Mouse (Mus musculus) olfactory bulb, adult 2 months (tissue): ENCODE measurements around the gene Gm10719. TPM values are rescaled to one million over a fixed set of nuclear protein-coding genes. Genes with fewer than 3 reads are reported as not detected.
"Not testable (repeated sequence)": the region's sequence is repeated elsewhere in the genome, so short reads cannot be mapped to it uniquely, and the experiment has no call there.

Experiments used
- H3K27ac ChIP-seq: fragments of 200-500 bp; 2 replicates; pipeline ENCODE4 v1.5.1; 2012; ENCODE audit warnings: low read depth, low read length; ENCODE audit not compliant: insufficient read depth
- H3K4me1 ChIP-seq: fragments of 200-500 bp; 2 replicates; pipeline ENCODE4 v1.6.1; 2012; ENCODE audit warnings: low read length; ENCODE audit not compliant: control insufficient read depth, insufficient read depth
- H3K4me3 ChIP-seq: fragments of 200-500 bp; 2 replicates; pipeline ENCODE4 v1.5.1; 2012; ENCODE audit warnings: mild to moderate bottlenecking, low read depth, low read length, moderate library complexity; ENCODE audit not compliant: insufficient read depth
- WGBS: fragments of 180-500 bp; shearing (Covaris S2); methylation state at CpG from one replicate; pipeline ENCODE4 v1.1.7; 2018; 5-methylcytosine and 5-hydroxymethylcytosine counted together
- polyA plus RNA-seq: library from polyadenylated mRNA; stranded (reverse); fragments of >200 nt; gene quantifications from 2 replicates; pipeline ENCODE4 v1.2.4, GENCODE M21; 2012; ENCODE audit warnings: low replicate concordance; ENCODE audit not compliant: missing spikeins, insufficient read depth, insufficient read length

Gene Gm10719
- polyA plus RNA-seq: not detected in 2 replicates

GRCm38 (mm10) chr9:3017108-3017507 lies at the start of gene Gm10719:
Gm10719 (plus strand) TSS chr9:3017408.
- H3K4me1 ChIP-seq, H3K27ac ChIP-seq, H3K4me3 ChIP-seq: not testable (repeated sequence)
- WGBS: 67% methylated on average over 1 of the region's 9 CpGs

- WGBS: 74% methylated on average over 12 of the region's 12 CpGs
- not testable (repeated sequence) for H3K27ac ChIP-seq, H3K4me1 ChIP-seq, H3K4me3 ChIP-seq
Observed at GRCm38 (mm10) chr9:3000445-3000972, 16.7 kb upstream of the Gm10719 start, which contains the start of gene Gm10722. Gm10722 (plus strand) TSS chr9:3000922.

GRCm38 (mm10) chr9:3001006-3001405 lies 16.2 kb upstream of the Gm10719 start:
- H3K4me1 ChIP-seq, H3K27ac ChIP-seq, H3K4me3 ChIP-seq: not testable (repeated sequence)
- WGBS: 67% methylated on average over 8 of the region's 8 CpGs

- not testable (repeated sequence) for H3K4me3 ChIP-seq, H3K27ac ChIP-seq, H3K4me1 ChIP-seq
- WGBS: 72% methylated on average over 9 of the region's 11 CpGs
Observed at GRCm38 (mm10) chr9:3001948-3002659, 15.1 kb upstream of the Gm10719 start.

- H3K4me1 ChIP-seq, H3K4me3 ChIP-seq, H3K27ac ChIP-seq: not testable (repeated sequence)
- WGBS: 75% methylated on average over 6 of the region's 14 CpGs
Observed at GRCm38 (mm10) chr9:3002794-3003396, 14.3 kb upstream of the Gm10719 start, which contains the start of gene Gm11168. Gm11168 (plus strand) TSS chr9:3003346.

GRCm38 (mm10) chr9:3006179-3006578 lies 11.0 kb upstream of the Gm10719 start:
- H3K4me1 ChIP-seq, H3K27ac ChIP-seq, H3K4me3 ChIP-seq: not testable (repeated sequence)
- WGBS: 85% methylated on average over 1 of the region's 5 CpGs

- 72% methylated on average over 8 of the region's 8 CpGs for WGBS
- H3K27ac ChIP-seq, H3K4me1 ChIP-seq, H3K4me3 ChIP-seq: not testable (repeated sequence)
Observed at GRCm38 (mm10) chr9:3006636-3007035, 10.6 kb upstream of the Gm10719 start.

GRCm38 (mm10) chr9:3007272-3007671 lies 9.9 kb upstream of the Gm10719 start:
- H3K4me3 ChIP-seq, H3K27ac ChIP-seq, H3K4me1 ChIP-seq: not testable (repeated sequence)
- 82% methylated on average over 8 of the region's 9 CpGs for WGBS

- not testable (repeated sequence) for H3K27ac ChIP-seq, H3K4me3 ChIP-seq, H3K4me1 ChIP-seq
- WGBS: no CpG with 5 or more reads among the region's 5 CpGs
Observed at GRCm38 (mm10) chr9:3009331-3009730, 7.9 kb upstream of the Gm10719 start.

- 84% methylated on average over 3 of the region's 7 CpGs for WGBS
- not testable (repeated sequence) for H3K4me1 ChIP-seq, H3K4me3 ChIP-seq, H3K27ac ChIP-seq
Observed at GRCm38 (mm10) chr9:3012054-3012621, 5.1 kb upstream of the Gm10719 start.

- not testable (repeated sequence) for H3K27ac ChIP-seq, H3K4me1 ChIP-seq, H3K4me3 ChIP-seq
- no CpG with 5 or more reads among the region's 11 CpGs for WGBS
Observed at GRCm38 (mm10) chr9:3012733-3013279, 4.4 kb upstream of the Gm10719 start, which contains the start of gene Gm10721. Gm10721 (plus strand) TSS chr9:3013140.

GRCm38 (mm10) chr9:3015354-3015753 lies 1.9 kb upstream of the Gm10719 start, which contains the start of gene Gm10720:
Gm10720 (plus strand) TSS chr9:3015654.
- not testable (repeated sequence) for H3K27ac ChIP-seq, H3K4me3 ChIP-seq, H3K4me1 ChIP-seq
- 67% methylated on average over 5 of the region's 9 CpGs for WGBS

GRCm38 (mm10) chr9:3015896-3016295 lies 1.3 kb upstream of the Gm10719 start:
- not testable (repeated sequence) for H3K4me1 ChIP-seq, H3K27ac ChIP-seq, H3K4me3 ChIP-seq
- 75% methylated on average over 6 of the region's 6 CpGs for WGBS

- H3K27ac ChIP-seq, H3K4me3 ChIP-seq, H3K4me1 ChIP-seq: not testable (repeated sequence)
- WGBS: 64% methylated on average over 9 of the region's 9 CpGs
Observed at GRCm38 (mm10) chr9:3018944-3019343, 1.7 kb downstream of the Gm10719 start.
